In genomic region chr3:101603661-101604549, GRCm38 (mm10) we compare ENCODE assay signal across 8 mouse cellular contexts. TPM values are rescaled to one million over a fixed set of nuclear protein-coding genes. Genes with fewer than 3 reads are reported as not detected.
DNase-seq lines count a peak whose midpoint lies in the region; ATAC-seq and TF ChIP-seq lines count a peak whose summit lies in the region.

No protein-coding gene starts in this region.

- no peaks in the 10 kb centered on the region for H3K27me3 ChIP-seq in embryonic facial prominence, embryonic 12.5 days
- H3K27me3 ChIP-seq in heart, adult 2 months (ENCODE audit: control insufficient read depth, insufficient read depth, low read length), result no peaks in the 10 kb centered on the region
- no peaks in the 10 kb centered on the region for H3K27me3 ChIP-seq in liver, embryonic 11.5 days (replicated peaks; ENCODE audit: control insufficient read depth, insufficient read depth, low read length)
- H3K27me3 ChIP-seq in myocyte (ENCODE audit: control insufficient read depth, insufficient read depth, insufficient read length), result no peaks in the 10 kb centered on the region
- H3K27me3 ChIP-seq in stomach, embryonic 14.5 days (ENCODE audit: control insufficient read depth, insufficient read depth, low read length), result no peaks in the 10 kb centered on the region

- peak; percentile 84 for DNase-seq in 416B (ENCODE audit: low read depth)
- DNase-seq in adrenal gland, postnatal 25 days, result peak; percentile 78
- DNase-seq in heart, adult 2 months, result peak; percentile 90 to 91
- peak; percentile 74 to 78 for DNase-seq in kidney, adult 8-10 months
- DNase-seq in liver, embryonic 11.5 days (ENCODE audit: low spot score), result peak; percentile 85

- peak overlapping the region; percentile 43 for H3ac ChIP-seq in myocyte (ENCODE audit: control insufficient read depth, insufficient read length)

- H3K9ac ChIP-seq in embryonic facial prominence, embryonic 12.5 days, result peak overlapping the region; percentile 95
- H3K9ac ChIP-seq in heart, adult 2 months (ENCODE audit: low read depth, low read length), result peak overlapping the region; percentile 79
- peak overlapping the region; percentile 96 for H3K9ac ChIP-seq in liver, embryonic 11.5 days (ENCODE audit: low read depth, low read length)
- peak overlapping the region; percentile 91 for H3K9ac ChIP-seq in stomach, embryonic 14.5 days (replicated peaks; ENCODE audit: low read depth, low read length)

- under 1% methylated on average over 44 of the region's 68 CpGs for WGBS in embryonic facial prominence, embryonic 12.5 days
- under 1% methylated on average over 56 of the region's 68 CpGs for WGBS in heart, adult 2 months
- WGBS in liver, embryonic 11.5 days, result under 1% methylated on average over 59 of the region's 68 CpGs
- 0% methylated on average over 45 of the region's 68 CpGs for WGBS in stomach, embryonic 14.5 days

- no peak for TF ChIP-seq EP300 in heart, adult 2 months (IDR thresholded peaks at IDR 0.05; ENCODE audit: insufficient read depth, low read depth, low read length)

- peak; percentile 61 for ATAC-seq in embryonic facial prominence, embryonic 12.5 days (ENCODE audit: insufficient number of reproducible peaks, insufficient read depth, low FRiP score, low TSS enrichment)
- peak; percentile 85 for ATAC-seq in liver, embryonic 11.5 days (replicated peaks; ENCODE audit: low FRiP score)
- ATAC-seq in stomach, embryonic 14.5 days (ENCODE audit: insufficient number of reproducible peaks, insufficient read depth, low FRiP score, low read depth), result peak; percentile 81

- H3K4me2 ChIP-seq in embryonic facial prominence, embryonic 12.5 days (replicated peaks), result peak overlapping the region; percentile 73
- peak overlapping the region; percentile 99 for H3K4me2 ChIP-seq in liver, embryonic 11.5 days
- peak overlapping the region; percentile 88 for H3K4me2 ChIP-seq in myocyte (ENCODE audit: low read depth)
- peak overlapping the region; percentile 82 for H3K4me2 ChIP-seq in stomach, embryonic 14.5 days (replicated peaks; ENCODE audit: low read depth, low read length)

- no peaks in the 10 kb centered on the region for H3K9me3 ChIP-seq in embryonic facial prominence, embryonic 12.5 days
- H3K9me3 ChIP-seq in liver, embryonic 11.5 days (ENCODE audit: control insufficient read depth, low read length), result no peaks in the 10 kb centered on the region
- no peaks in the 10 kb centered on the region for H3K9me3 ChIP-seq in stomach, embryonic 14.5 days (ENCODE audit: control insufficient read depth, low read depth, low read length)

- peak; percentile 42 for TF ChIP-seq POLR2A in heart, adult 2 months (IDR thresholded peaks at IDR 0.05; ENCODE audit: insufficient read depth, low read depth, low read length)
- peak; percentile 60 for TF ChIP-seq POLR2A in myocyte (IDR thresholded peaks at IDR 0.05; ENCODE audit: insufficient read length, low read depth)

- peak overlapping the region; percentile 97 for H3K27ac ChIP-seq in embryonic facial prominence, embryonic 12.5 days
- H3K27ac ChIP-seq in heart, adult 2 months, result peak overlapping the region; percentile 99
- H3K27ac ChIP-seq in liver, embryonic 11.5 days (ENCODE audit: low read depth, low read length), result peak overlapping the region; percentile 98
- H3K27ac ChIP-seq in stomach, embryonic 14.5 days (ENCODE audit: low read length), result peak overlapping the region; percentile 99

- H3K4me1 ChIP-seq in embryonic facial prominence, embryonic 12.5 days, result peaks cover 44% of the 10 kb centered on the region
- peaks cover 12% of the 10 kb centered on the region for H3K4me1 ChIP-seq in heart, adult 2 months (ENCODE audit: control insufficient read depth, insufficient read depth, low read length)
- peaks cover 53% of the 10 kb centered on the region for H3K4me1 ChIP-seq in liver, embryonic 11.5 days (replicated peaks; ENCODE audit: control insufficient read depth, insufficient read depth, low read length)
- peaks cover 48% of the 10 kb centered on the region for H3K4me1 ChIP-seq in stomach, embryonic 14.5 days (ENCODE audit: control insufficient read depth, insufficient read depth, low read length)

- intact Hi-C loops in heart, adult 2 months (cut with DNase I), result loop anchor here (2.0 to 5.0 kb wide), 4 partner anchors 97 to 917 kb away; partner anchors contain the start of genes Man1a2 and Slc22a15

- TF ChIP-seq CTCF in heart, adult 2 months (IDR thresholded peaks at IDR 0.05), result peak; percentile 73

- H3K36me3 ChIP-seq in embryonic facial prominence, embryonic 12.5 days, result no peaks in the 10 kb centered on the region
- peaks cover 29% of the 10 kb centered on the region for H3K36me3 ChIP-seq in heart, adult 2 months (ENCODE audit: control insufficient read depth, insufficient read depth, low read length)
- no peaks in the 10 kb centered on the region for H3K36me3 ChIP-seq in liver, embryonic 11.5 days (ENCODE audit: control insufficient read depth, insufficient read depth, low read length)
- H3K36me3 ChIP-seq in myocyte (ENCODE audit: control insufficient read depth, insufficient read depth), result no peaks in the 10 kb centered on the region
- H3K36me3 ChIP-seq in stomach, embryonic 14.5 days (ENCODE audit: control insufficient read depth, insufficient read depth, low read length), result no peaks in the 10 kb centered on the region

- H3K79me2 ChIP-seq in heart, adult 2 months (replicated peaks; ENCODE audit: control insufficient read depth, insufficient read depth, low read length), result peaks cover 6% of the 10 kb centered on the region; the same call in 1 of the 2 replicates
- peaks cover 50% of the 10 kb centered on the region for H3K79me2 ChIP-seq in myocyte (ENCODE audit: control insufficient read depth, insufficient read depth)

- peak overlapping the region; percentile 82 for H3K4me3 ChIP-seq in embryonic facial prominence, embryonic 12.5 days
- H3K4me3 ChIP-seq in heart, adult 2 months, result peak overlapping the region; percentile 93
- H3K4me3 ChIP-seq in liver, embryonic 11.5 days (ENCODE audit: low read depth, low read length), result peak overlapping the region; percentile 91
- peak overlapping the region; percentile 63 for H3K4me3 ChIP-seq in myocyte
- H3K4me3 ChIP-seq in stomach, embryonic 14.5 days (ENCODE audit: low read depth, low read length), result peak overlapping the region; percentile 86

TF ChIP-seq in myocyte, 11 proteins besides CTCF, POLR2A, EP300 and RAD21:
- TF ChIP-seq POLR2AphosphoS2 (IDR thresholded peaks at IDR 0.05; ENCODE audit: insufficient read length, low read depth) (peak; percentile 89), MYOG (IDR thresholded peaks at IDR 0.05; ENCODE audit: control insufficient read depth in 1 of 3, insufficient read depth in 1 of 3, insufficient read length in 2 of 3, low read depth in 2 of 3) (peak in 1 of 3 experiments; percentile 6), REST (IDR thresholded peaks at IDR 0.05; ENCODE audit: insufficient read depth, insufficient read length) (no peak)
TF ChIP-seq in myocyte: peak in this region for 2.

RNA-seq across cellular contexts. Expression of gene Atp1a1, which starts 0.6 kb away (rescaled TPM):
- total RNA-seq in adrenal gland, postnatal 25 days (2021), result 768 and 861 TPM in 2 replicates
- polyA plus RNA-seq in embryonic facial prominence, embryonic 12.5 days (2016; fragmentation: Nextera tagmentation; extraction: Ambion mirVana), result 59.8 and 66.4 TPM in 2 replicates
- total RNA-seq in heart, adult 2 months (2021), result 100 to 1,000 TPM; 800 to 832 TPM
- 523 and 821 TPM in 2 replicates for polyA plus RNA-seq in heart, adult 2 months (2012; rRNA removed)
- polyA plus RNA-seq in liver, embryonic 11.5 days (2014; fragmentation: Nextera tagmentation; extraction: Ambion mirVana), result 127 and 136 TPM in 2 replicates
- 389 TPM for polyA plus RNA-seq in myocyte (2012; fragmentation: generic; extraction: Trizol)
- 167 and 190 TPM in 2 replicates for polyA plus RNA-seq in stomach, embryonic 14.5 days (2014; fragmentation: Nextera tagmentation; extraction: Ambion mirVana)

Comparison
In these comparisons a context has a peak if more than half of its experiments do, and no peak if none do; other contexts are left out.
1. Peak in every context shown above with its lines: DNase-seq, ATAC-seq, H3K4me3 ChIP-seq and H3K27ac ChIP-seq.